Mouse (Mus musculus) skeletal muscle tissue, adult 2 months (tissue): ENCODE data around the gene Bcl9l.
"Not testable (repeated sequence)": the region's sequence is repeated elsewhere in the genome, so short reads cannot be mapped to it uniquely, and the experiment has no call there.

Experiments used
- DNase-seq: peaks from one replicate; pipeline ENCODE4 v3.0.0-alpha.2; 2012; ENCODE audit warnings: low read depth, low spot score

Gene Bcl9l

DNA sequence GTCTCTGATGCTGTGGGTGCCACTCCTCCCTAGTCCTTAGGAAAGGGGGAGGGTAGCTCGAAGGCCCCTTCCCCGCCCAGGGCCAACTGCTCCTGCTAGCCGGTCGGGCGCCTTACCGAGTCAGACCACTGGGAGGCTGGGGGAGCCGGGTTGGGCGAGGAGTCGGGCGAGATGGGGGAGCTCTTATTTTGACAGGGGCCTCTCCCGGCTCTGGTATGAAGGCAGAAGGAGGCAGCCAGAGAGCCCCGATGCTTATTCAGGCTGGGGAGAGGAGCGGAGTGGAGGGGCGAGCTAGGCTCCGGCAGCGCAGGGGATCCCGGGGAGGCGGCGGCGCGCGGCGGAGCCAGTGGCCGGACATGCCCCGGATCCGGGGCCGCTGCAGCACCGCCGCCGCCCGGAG is at the start of gene Bcl9l:
Gene Bcl9l, plus strand, starts transcription at position 274 of the 400 bp plus-strand sequence.
- DNase-seq: peak; percentile 92

DNA sequence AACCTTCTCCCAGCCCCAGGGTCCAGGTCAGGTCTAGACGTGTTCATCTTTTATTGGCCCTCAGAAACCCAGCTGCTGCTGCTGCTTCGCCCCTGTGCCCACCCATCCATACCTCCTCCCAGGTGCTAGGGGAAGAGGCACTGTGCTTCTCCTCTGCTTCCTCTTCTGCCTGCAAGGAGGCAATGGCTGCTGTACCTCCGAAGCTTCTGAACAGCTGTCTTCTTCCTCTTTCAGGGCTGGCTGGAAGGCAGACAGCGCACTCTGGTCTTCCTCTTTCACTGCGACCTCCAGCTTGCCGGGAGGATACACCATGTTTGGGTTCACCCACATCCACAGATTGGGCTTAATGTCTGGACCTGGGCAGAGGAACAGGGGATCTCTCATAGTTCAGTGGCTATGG is 46.9 kb upstream of the Bcl9l start:
- DNase-seq: no peak

DNA sequence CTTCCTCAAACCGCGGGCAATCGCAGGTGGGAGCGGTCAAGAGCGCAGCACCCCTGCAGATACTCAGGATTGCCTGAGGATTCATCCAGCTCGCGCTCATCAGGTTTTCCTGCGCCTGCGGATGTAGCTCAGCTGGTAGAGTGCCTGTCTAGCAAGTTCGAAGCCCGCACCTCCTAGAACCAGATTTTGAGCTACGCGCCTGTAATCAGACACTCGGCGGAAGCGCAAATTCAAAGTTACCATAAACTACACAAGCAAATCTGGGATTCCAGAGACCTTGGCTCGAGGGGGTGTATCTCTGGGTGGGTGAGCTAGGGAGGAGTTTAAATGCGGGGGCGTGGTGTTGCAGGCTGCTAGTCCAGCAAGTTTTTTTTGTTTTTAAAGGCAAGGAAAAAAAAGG is 41.7 kb upstream of the Bcl9l start, which contains the start of gene Foxr1:
Gene Foxr1, minus strand, starts transcription at position 176 of the 400 bp plus-strand sequence.
- DNase-seq: no peak

DNA sequence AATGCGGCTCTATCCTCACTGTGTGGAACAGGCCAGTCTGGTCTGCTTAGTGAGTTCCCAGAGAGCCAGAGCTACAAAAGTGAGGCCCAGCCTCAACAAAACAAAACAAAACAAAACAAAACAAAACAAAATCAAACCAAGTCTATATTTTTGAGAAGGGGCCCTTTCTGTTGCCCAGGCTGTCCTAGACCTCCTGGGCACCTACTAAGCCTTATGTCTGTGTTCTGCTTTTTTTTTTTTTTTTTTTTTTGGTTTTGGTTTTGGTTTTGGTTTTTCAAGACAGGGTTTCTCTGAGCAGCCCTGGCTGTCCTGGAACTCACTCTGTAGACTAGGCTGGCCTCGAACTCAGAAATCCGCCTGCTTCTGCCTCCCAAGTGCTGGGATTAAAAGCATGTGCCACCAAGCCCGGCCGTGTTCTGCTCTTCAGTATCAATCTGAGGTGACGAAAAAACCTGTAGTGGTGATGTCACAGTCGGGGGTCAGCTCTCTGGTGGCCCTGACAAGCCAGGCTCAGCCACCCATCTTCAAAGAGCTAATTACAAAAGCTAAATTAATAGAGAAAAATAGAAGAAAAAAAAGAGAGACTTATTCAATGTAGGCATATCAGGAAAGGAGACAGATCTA is 38.1 kb upstream of the Bcl9l start:
- not testable (repeated sequence) for DNase-seq

DNA sequence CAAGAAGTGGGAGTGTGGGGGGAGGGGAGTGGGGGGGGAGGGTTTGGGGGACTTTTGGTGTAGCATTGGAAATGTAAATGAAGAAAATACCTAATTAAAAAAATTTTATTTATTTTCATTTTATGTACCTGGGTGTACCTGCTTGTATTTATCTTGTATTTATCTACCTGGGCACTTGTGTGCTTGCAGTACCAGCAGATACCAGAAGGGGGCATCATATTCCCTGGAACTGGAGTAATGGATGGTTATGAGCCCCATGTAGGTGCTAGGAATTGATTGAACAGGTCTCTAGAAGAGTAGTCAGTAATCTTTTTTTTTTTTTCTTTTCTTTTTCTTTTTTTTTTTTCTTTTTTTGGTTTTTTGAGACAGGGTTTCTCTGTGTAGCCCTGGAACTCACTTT is 32.2 kb upstream of the Bcl9l start:
- no peak for DNase-seq

DNA sequence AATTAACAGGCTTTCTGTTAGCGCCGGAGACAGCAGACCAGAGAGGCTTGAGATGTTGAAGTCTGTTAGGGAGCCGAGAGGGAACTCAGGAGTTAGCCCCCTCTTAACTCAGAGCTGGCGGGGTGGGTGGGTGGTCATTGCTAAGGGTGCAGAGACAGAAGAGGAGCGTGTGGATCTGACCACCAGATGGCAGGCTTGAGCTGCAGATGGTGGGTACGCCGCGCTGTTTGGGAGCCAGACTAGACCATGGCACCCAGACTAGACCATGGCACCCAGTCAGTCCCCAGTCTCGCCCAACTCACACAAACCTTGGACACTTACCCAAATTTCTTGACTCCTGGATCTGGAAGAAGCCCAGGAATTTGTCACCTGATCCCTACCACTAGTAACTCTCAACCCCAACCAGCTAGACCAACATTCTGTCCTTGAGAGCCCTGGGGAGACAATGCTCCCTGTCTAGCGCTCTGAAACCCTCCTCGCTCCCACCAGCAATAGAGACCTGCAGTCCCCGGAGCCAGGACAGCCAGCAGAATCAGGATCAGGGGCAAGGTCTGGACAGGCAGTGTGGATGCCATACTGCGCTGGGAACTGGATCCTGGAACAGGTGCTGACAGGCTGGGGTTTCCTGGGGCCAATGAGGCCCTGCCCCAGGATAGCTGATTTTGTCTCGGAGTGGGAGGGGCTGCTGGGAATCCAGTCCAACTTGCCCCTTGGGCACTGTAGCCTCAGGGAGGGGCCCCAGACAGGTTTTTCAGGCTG is 28.3 kb upstream of the Bcl9l start:
- DNase-seq: peak; percentile 76

DNA sequence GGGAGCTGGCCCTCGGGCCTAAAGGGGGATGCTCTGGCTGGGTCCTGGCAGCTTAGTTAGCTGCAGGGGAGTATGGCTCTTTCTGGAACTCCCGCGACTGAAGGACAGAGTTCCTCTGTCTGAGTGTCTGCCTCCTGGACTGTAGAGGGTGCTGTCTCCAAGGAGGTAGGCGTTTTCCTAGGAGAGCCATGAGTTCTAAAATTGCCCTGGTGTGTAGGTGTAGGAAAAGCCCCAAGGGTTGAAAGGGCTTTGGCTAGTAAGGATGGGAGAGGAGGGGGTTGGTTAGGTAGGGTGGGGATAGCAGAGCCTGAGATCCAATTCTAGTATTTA is 27.8 kb upstream of the Bcl9l start, which contains the start of gene Upk2:
Gene Upk2, minus strand, starts transcription at position 86 of the 330 bp plus-strand sequence.
- no peak for DNase-seq

DNA sequence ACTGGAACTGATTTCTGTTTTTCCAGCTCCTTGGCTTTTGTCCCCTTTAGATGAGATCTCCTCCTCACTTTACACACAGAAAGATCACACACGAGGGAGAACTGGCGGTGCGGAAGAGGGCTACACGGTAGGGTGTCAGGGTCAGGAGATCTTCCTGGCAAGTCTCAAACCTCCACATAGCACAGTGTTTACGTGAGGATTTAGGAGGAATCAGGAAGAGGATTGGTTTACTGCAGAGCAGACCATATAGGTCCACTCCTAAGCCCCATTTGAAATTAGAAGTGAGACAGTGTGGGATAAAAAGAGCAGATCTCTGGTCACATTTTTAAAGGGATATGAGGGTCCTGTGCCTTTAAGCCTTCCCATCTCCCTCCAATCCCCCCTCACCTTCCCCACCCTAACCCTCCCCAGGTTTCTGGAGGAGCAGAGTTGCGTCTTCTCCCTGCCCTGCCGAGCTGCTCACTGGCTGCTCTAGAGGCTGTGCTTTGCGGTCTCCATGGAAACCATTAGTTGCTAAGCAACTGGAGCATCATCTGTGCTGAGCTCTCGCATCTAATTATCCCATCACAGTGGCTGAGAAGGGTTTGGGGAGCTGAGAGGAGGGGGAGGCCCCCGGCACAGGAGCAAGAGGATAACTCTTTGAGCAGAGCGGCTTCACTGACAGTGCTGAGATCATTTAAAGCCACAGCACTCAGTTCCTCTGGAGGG is 25.4 kb upstream of the Bcl9l start:
- DNase-seq: no peak

DNA sequence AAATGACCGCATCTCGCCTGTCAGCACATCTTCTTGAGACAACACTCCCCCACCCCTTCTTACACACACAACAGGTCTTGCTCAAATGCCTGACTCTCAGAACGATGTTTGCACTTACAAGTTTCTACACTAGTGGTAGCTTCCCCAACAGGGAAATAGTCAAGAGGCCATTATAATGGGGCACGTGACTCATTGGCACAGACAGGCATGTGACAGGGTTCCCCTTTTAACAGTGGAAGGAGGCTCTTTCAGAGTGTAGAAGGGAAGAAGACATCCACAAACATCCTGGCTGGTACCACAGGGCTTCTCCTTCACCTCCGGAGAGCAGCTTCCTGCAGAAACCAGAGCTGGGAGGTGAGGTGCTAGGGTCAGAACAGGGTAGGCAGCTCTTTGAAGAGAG is 20.7 kb upstream of the Bcl9l start:
- no peak for DNase-seq

DNA sequence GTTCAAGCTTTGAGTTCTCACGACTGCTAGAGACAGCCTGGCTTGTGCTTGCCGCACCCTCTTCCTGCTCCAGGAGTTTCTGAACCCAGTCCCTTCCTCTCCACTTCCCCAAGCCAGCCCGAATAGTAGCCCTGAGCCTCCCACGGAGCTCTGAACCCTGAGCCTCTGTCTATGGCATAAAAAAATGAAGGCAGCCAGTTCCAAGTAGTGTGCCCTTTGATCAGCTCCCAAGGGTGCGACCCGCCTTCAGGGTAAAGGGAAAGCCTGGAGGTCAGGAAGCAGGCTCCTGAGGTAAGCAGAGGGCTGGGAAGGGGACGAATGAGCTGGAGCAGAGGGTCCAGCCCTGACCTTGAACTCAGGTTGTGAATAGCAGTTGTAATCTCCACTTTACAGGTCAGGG is 14.4 kb upstream of the Bcl9l start:
- DNase-seq: no peak

DNA sequence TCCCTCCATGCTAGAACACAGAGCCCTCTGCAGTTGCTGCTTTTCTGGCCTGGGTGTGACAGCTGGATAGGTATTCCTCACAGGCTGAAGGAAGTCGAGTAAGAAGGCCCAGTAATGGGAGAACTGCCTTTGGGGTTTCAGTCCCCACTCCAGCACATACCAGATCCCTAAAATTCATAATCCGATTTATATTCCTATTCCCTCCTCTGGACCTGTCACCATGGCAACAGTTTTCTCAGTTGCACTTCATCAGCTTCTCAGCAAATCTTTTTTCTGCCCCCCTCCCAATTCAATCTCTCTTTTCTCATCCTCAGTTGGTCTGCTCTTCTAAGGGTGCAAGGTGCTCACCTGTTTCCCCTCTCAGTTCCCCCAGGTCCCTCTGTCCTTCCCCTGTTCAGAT is 13.8 kb upstream of the Bcl9l start:
- no peak for DNase-seq

DNA sequence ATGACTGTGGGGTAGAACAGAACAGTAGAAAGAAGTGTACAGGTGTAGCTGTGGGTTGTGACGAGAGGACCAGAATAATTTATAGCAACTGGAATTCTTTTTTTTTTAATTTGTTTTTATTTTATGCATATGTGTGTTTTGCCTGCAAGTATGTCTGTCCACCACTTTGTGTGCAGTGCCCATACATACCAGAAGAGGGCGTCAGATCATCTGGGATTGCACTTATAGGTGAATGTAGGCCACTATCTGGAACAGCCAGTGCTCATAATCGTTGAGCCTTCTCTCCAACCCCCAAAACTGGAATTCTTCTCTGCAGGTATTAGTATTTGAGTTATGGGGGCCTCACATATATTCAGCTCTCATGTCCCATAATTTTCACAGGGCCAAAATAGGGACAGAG is 9.4 kb upstream of the Bcl9l start:
- no peak for DNase-seq

DNA sequence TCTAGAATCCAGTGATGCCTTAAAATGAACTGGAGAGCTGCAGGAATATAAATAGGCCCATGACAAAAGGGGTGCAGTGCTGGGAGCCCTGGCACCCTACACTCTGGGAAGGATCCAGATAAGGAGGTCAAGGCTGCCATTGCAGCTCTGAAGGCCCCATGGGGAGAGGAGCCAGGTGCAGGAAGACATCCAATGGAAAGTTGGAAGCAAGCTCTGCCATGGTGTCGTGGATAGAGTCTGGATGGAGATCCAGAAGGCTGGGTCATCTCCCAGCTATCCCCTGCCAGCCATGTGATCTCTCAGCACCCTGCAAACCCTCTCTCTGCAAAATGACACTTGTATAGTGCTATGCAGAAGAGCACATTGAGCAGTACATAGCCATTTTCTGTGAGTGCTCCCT is 8.3 kb upstream of the Bcl9l start:
- peak; percentile 88 for DNase-seq

DNA sequence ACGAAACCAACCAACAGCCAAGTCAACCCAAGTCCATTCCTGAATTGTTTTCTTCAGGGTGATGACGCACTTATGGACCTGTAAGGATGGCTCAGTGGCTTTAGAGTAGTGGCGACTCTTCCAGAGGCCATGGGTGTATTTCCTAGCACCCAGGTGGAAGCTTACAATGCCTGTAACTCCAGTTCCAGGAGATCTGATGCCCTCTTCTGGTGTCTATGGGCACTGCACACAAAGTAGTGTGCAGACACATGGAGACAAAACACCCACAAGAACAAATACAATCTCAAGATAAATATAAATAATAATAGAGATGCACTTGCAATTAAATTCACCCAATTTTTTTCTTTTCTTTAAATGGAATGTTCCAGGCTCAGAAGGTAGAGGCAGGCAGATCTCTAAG is 6.7 kb upstream of the Bcl9l start:
- DNase-seq: no peak

DNA sequence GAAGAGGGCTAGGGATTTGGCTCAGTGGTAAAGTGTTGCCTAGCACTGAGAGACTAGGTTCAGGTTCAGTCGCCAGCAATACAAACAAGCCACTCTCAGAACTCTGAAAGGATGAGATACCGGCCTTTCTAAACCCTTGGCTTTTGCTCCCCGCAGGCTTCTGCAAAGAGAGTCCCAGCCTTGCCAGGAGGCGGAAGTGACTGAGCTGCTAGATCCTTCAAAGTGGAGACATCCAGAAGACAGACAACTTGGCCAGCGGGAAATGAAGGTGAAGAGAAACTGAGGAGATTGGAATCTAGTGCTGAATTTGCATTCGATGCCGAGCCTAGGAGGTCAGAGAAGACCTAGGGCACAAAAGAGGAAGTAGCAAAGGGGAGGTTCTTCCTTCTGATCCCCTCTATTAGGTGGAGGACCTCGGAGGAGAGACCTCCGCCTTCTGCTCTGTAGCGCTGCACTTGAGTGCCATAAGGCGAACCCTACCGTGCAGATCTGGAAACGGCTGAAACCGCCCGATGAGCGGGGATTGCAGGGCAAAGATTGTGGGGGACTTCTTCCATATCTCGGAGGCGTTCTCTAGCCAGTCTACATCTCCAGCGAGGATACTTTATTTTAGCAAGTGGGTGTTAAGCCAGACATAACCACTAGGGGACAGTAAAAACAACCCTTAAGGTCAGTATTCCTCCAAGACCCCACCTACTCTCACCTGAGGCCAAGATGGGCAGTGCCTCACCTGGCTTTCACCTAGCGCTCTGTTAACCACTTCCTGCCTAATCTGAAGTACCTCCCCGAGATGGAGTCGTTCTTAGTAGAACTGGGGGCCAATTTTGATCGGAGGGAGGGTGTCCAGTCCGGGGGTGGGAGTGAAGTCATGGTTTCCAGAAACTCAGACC is 5.0 kb upstream of the Bcl9l start:
- peak; percentile 69 for DNase-seq

DNA sequence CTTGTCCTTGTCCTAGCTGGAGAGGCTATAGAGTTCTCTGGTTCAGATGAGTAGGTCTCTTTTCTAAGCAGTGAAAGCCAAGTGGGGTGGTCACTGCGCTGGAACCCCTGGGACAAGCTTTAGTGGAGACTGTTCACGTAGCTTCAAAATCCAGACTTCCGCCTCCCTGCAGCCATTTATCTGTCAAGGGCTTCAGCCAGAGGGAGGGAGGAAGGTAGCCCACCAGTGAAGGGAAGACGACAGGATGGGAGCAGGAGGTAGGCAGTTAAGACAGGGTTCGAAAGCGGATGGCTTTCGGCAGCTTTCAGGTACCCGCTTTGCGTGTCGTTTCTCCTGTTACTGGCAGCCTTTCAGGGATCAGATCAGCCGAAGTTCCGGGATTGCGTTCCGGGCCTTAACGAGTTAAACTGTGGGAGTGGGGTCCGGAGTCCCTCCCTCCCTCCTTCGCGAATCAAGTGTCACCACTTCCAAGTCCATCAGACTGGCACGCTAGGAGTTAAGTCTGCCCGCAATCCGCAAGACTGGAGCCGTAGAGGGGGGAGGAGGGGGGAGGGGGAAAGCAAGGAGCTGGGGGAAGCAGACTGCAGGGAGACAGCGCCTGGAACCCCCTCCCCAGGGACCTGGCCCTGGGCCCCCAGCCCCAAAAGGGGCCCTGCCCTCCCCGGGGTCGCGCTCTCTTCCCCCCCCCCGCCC is 4.2 kb upstream of the Bcl9l start:
- peak; percentile 68 for DNase-seq

DNA sequence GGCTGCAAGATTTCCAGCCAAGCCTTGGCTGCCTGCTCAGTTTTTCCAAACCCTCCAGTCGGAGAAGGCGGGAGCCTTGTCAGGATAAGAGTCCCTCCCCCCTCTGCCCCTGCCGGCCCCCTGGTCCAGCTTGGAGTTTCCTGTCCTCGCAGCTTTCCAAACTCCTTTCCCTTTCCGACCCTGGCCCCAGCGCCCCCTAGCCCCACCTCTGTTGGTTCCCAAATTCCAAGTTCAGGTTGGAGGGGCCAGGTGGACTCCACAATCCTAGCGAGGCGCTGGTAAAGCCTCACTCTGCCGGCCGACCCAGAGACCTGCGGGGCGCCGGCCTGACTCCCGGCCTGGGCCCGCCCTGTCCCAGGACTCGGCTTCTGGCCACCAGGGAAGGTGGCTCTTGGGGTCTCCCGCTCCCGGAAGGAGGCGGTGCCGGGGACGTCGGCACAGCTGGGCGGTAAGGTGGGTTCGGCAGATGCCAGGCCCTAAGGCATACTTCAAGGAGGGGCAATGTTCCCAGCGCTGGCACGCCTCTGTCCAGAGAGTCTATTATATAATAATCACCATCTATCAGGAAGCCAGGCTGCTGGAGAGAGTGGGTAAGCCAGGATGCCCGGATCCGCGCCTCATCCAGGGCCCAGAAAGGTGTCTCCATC is 3.5 kb upstream of the Bcl9l start:
- DNase-seq: peak; percentile 72

DNA sequence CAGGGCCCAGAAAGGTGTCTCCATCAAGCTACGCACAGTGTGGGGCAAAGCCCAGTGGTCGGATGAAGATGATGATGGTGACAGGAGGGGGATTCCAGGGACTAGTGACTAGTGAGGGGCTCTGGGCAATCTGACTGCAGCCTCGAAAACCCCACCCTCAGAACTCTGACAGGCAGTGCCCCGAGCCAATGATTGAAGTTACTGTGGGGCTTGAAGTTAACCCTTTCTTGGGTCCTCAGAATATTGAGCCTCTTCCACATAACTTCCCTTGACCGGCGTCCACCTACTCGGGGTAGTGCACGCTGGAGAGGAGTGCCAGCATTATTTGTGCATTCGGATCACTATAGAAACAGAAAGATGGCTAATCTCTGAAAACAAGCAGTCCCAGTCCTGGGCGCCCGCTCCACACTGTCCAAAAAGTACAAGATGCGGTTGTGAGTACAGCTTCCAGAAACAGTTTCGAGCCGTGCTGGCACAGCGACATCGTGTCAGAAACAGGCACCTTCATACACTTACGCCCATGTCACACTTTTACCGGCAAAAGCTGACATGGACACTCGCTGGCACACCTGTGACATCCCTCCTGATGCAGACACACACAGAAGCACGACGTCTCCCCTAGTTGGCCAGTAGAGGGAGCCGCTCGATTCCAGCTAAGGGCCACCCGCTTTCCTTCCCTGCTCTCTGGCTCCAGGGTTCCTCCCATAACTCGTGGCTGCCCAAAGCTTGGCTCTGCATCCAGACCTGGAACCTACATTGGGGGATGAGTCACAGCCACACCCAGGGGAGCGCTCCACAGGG is 2.8 kb upstream of the Bcl9l start:
- DNase-seq: peak; percentile 95

DNA sequence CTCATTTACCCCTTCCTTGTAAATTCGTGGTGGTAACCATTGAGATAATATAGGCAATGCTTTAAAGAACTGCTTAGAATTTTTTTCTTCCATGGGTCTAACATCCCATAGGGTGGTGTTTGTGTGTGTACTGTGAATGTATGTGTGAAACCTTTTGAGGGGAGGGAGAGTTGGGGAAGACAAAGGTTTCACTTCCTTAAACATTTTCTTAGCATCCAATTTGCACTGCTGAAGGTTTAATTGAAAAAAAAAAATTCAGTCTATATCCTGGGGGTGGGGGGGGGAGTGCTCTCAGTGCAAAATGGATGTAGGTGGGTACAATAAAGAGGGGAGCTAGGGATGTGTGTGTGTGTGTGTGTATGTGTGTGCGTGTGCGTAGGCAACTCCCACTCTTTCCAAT is 513 bp upstream of the Bcl9l start:
- DNase-seq: no peak

DNA sequence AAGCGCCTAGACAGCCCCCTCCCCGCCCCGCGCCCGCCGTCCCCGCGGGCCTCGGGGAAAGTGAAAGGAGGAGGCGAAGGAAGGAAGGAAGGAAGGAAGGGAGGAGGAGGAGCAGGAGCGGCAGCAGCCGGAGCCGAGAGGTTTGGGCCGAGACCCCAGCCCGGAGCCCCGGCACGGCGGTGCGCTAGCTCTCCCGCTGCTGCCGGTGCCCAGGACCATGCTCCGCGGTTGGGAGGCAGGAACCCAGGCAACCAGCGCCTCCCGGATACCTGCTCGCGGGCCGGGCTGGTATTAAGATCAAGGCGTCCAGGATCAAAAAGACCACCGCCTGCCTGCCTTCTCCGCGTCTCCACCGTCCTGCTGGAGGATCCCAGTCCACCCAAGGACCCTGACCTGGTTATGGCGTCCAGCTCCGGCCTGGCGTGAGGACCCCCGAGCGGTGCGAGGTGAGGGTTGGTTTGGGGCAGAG is 450 bp downstream of the Bcl9l start:
- DNase-seq: no peak
